Mouse (Mus musculus): Measurements from ENCODE around the gene Lemd1. TPM values are rescaled to one million over a fixed set of nuclear protein-coding genes. Genes with fewer than 3 reads are reported as not detected.
A peak's percentile ranks its signal among the peaks of the same experiment; 100 is the strongest.

Gene Lemd1
- polyA plus RNA-seq, 1 experiment from 2014 or later = 17.6 TPM

GRCm38 (mm10) chr1:132229667-132230066 is 38.4 kb downstream of the Lemd1 start, which contains the start of gene Gm10188:
TSS of gene Gm10188 (minus strand) at chr1:132229767.
- Histone ChIP-seq H3K27me3 (replicated peaks) (no peaks in the 10 kb centered on the region), H3K9me3 (replicated peaks) (no peaks in the 10 kb centered on the region), H3K4me2 (no peak within 1 kb of the TSS), H3K4me1 (peaks cover 8% of the 10 kb centered on the region), H3K4me3 (replicated peaks) (no peak within 1 kb of the TSS), H3K27ac (replicated peaks) (no peak within 1 kb of the TSS), H3K9ac (replicated peaks) (no peak within 1 kb of the TSS), H3K36me3 (no peaks in the 10 kb centered on the region)
- no peak for ATAC-seq (ENCODE audit: low FRiP score)
- WGBS = 82% methylated on average over 3 of the region's 3 CpGs

GRCm38 (mm10) chr1:132231470-132232274 is 40.4 kb downstream of the Lemd1 start:
- Histone ChIP-seq H3K36me3 (no peaks in the 10 kb centered on the region), H3K9me3 (replicated peaks) (no peaks in the 10 kb centered on the region), H3K27me3 (replicated peaks) (no peaks in the 10 kb centered on the region), H3K27ac (replicated peaks) (peak overlapping the region; percentile 60), H3K4me3 (replicated peaks) (no peak overlapping the region), H3K4me2 (no peak overlapping the region), H3K9ac (replicated peaks) (no peak overlapping the region), H3K4me1 (peaks cover 13% of the 10 kb centered on the region)
- WGBS = 25% methylated on average over 7 of the region's 7 CpGs
- no peak for ATAC-seq (ENCODE audit: low FRiP score)

GRCm38 (mm10) chr1:132233566-132233965 is 42.3 kb downstream of the Lemd1 start:
- Histone ChIP-seq H3K27ac (replicated peaks) (no peak overlapping the region), H3K4me2 (no peak overlapping the region), H3K4me3 (replicated peaks) (no peak overlapping the region), H3K36me3 (no peaks in the 10 kb centered on the region), H3K27me3 (replicated peaks) (no peaks in the 10 kb centered on the region), H3K9me3 (replicated peaks) (no peaks in the 10 kb centered on the region), H3K4me1 (peaks cover 13% of the 10 kb centered on the region), H3K9ac (replicated peaks) (no peak overlapping the region)
- 31% methylated on average over 12 of the region's 12 CpGs for WGBS
- ATAC-seq (ENCODE audit: low FRiP score) = no peak

- H3K9ac ChIP-seq (replicated peaks) = no peak overlapping the region
- no peak overlapping the region for H3K27ac ChIP-seq (replicated peaks)
- no peak for ATAC-seq (ENCODE audit: low FRiP score)
- no peak overlapping the region for H3K4me2 ChIP-seq
- 49% methylated on average over 9 of the region's 9 CpGs for WGBS
- H3K27me3 ChIP-seq (replicated peaks) = no peaks in the 10 kb centered on the region
- H3K4me3 ChIP-seq (replicated peaks) = no peak overlapping the region
- no peaks in the 10 kb centered on the region for H3K36me3 ChIP-seq
- no peaks in the 10 kb centered on the region for H3K9me3 ChIP-seq (replicated peaks)
- peaks cover 13% of the 10 kb centered on the region for H3K4me1 ChIP-seq
Measured at GRCm38 (mm10) chr1:132234757-132235273, 43.6 kb downstream of the Lemd1 start.

- no peak for ATAC-seq (ENCODE audit: low FRiP score)
- no peaks in the 10 kb centered on the region for H3K9me3 ChIP-seq (replicated peaks)
- H3K9ac ChIP-seq (replicated peaks) = no peak overlapping the region
- H3K4me2 ChIP-seq = no peak overlapping the region
- H3K4me3 ChIP-seq (replicated peaks) = no peak overlapping the region
- no peaks in the 10 kb centered on the region for H3K27me3 ChIP-seq (replicated peaks)
- no peaks in the 10 kb centered on the region for H3K36me3 ChIP-seq
- H3K4me1 ChIP-seq = 0 out of 2 replicates have a peak, but pooled peaks cover 7% of the 10 kb centered on the region
- H3K27ac ChIP-seq (replicated peaks) = no peak overlapping the region
- 22% methylated on average over 6 of the region's 6 CpGs for WGBS
Measured at GRCm38 (mm10) chr1:132237585-132238159, 46.4 kb downstream of the Lemd1 start.

GRCm38 (mm10) chr1:132245010-132245409 is 53.8 kb downstream of the Lemd1 start:
- no peak for ATAC-seq (ENCODE audit: low FRiP score)
- H3K4me1 ChIP-seq = no peaks in the 10 kb centered on the region
- no peak overlapping the region for H3K27ac ChIP-seq (replicated peaks)
- no peaks in the 10 kb centered on the region for H3K27me3 ChIP-seq (replicated peaks)
- H3K9me3 ChIP-seq (replicated peaks) = no peaks in the 10 kb centered on the region
- H3K4me2 ChIP-seq = no peak overlapping the region
- WGBS = 77% methylated on average over 5 of the region's 5 CpGs
- H3K4me3 ChIP-seq (replicated peaks) = no peak overlapping the region
- no peaks in the 10 kb centered on the region for H3K36me3 ChIP-seq
- no peak overlapping the region for H3K9ac ChIP-seq (replicated peaks)

- Histone ChIP-seq H3K4me1 (no peaks in the 10 kb centered on the region), H3K4me3 (replicated peaks) (no peak overlapping the region), H3K27ac (replicated peaks) (no peak overlapping the region), H3K9ac (replicated peaks) (no peak overlapping the region), H3K4me2 (no peak overlapping the region), H3K9me3 (replicated peaks) (no peaks in the 10 kb centered on the region), H3K36me3 (no peaks in the 10 kb centered on the region), H3K27me3 (replicated peaks) (no peaks in the 10 kb centered on the region)
- ATAC-seq (ENCODE audit: low FRiP score) = no peak
- 61% methylated on average over 6 of the region's 6 CpGs for WGBS
Measured at GRCm38 (mm10) chr1:132246137-132246536, 54.9 kb downstream of the Lemd1 start.

GRCm38 (mm10) chr1:132246641-132247040 is 55.4 kb downstream of the Lemd1 start:
- no peak overlapping the region for H3K27ac ChIP-seq (replicated peaks)
- 90% methylated on average over 4 of the region's 4 CpGs for WGBS
- no peak for ATAC-seq (ENCODE audit: low FRiP score)
- no peaks in the 10 kb centered on the region for H3K4me1 ChIP-seq
- no peak overlapping the region for H3K4me3 ChIP-seq (replicated peaks)
- H3K27me3 ChIP-seq (replicated peaks) = no peaks in the 10 kb centered on the region
- no peaks in the 10 kb centered on the region for H3K36me3 ChIP-seq
- no peaks in the 10 kb centered on the region for H3K9me3 ChIP-seq (replicated peaks)
- H3K4me2 ChIP-seq = no peak overlapping the region
- H3K9ac ChIP-seq (replicated peaks) = no peak overlapping the region

- ATAC-seq (ENCODE audit: low FRiP score) = no peak
- Histone ChIP-seq H3K9me3 (replicated peaks) (no peaks in the 10 kb centered on the region), H3K4me1 (no peaks in the 10 kb centered on the region), H3K36me3 (peaks cover 10% of the 10 kb centered on the region), H3K9ac (replicated peaks) (no peak overlapping the region), H3K4me2 (no peak overlapping the region), H3K27me3 (replicated peaks) (no peaks in the 10 kb centered on the region), H3K4me3 (replicated peaks) (no peak overlapping the region), H3K27ac (replicated peaks) (no peak overlapping the region)
- WGBS = 81% methylated on average over 6 of the region's 6 CpGs
Measured at GRCm38 (mm10) chr1:132254467-132254866, 63.2 kb downstream of the Lemd1 start.

GRCm38 (mm10) chr1:132260331-132260730 is 69.1 kb downstream of the Lemd1 start:
- Histone ChIP-seq H3K9me3 (replicated peaks) (no peaks in the 10 kb centered on the region), H3K4me1 (no peaks in the 10 kb centered on the region), H3K4me3 (replicated peaks) (no peak overlapping the region), H3K9ac (replicated peaks) (no peak overlapping the region), H3K4me2 (no peak overlapping the region), H3K27ac (replicated peaks) (no peak overlapping the region), H3K36me3 (peaks cover 10% of the 10 kb centered on the region), H3K27me3 (replicated peaks) (no peaks in the 10 kb centered on the region)
- WGBS = 94% methylated on average over 1 of the region's 1 CpGs
- no peak for ATAC-seq (ENCODE audit: low FRiP score)

GRCm38 (mm10) chr1:132261058-132261457 is 69.8 kb downstream of the Lemd1 start:
- WGBS = 78% methylated on average over 5 of the region's 5 CpGs
- no peak for ATAC-seq (ENCODE audit: low FRiP score)

GRCm38 (mm10) chr1:132263618-132264017 is 72.4 kb downstream of the Lemd1 start:
- no peak overlapping the region for H3K9ac ChIP-seq (replicated peaks)
- ATAC-seq (ENCODE audit: low FRiP score) = no peak
- 70% methylated on average over 4 of the region's 4 CpGs for WGBS

More at GRCm38 (mm10) chr1:132261058-132261457, 69.8 kb downstream of the Lemd1 start:
- H3K9me3 ChIP-seq (replicated peaks) = no peaks in the 10 kb centered on the region
- no peak overlapping the region for H3K27ac ChIP-seq (replicated peaks)
- H3K4me2 ChIP-seq = no peak overlapping the region
- H3K27me3 ChIP-seq (replicated peaks) = no peaks in the 10 kb centered on the region
- no peaks in the 10 kb centered on the region for H3K4me1 ChIP-seq
- H3K36me3 ChIP-seq = peaks cover 10% of the 10 kb centered on the region
- no peak overlapping the region for H3K4me3 ChIP-seq (replicated peaks)
- H3K9ac ChIP-seq (replicated peaks) = no peak overlapping the region

More at GRCm38 (mm10) chr1:132263618-132264017, 72.4 kb downstream of the Lemd1 start:
- no peaks in the 10 kb centered on the region for H3K36me3 ChIP-seq
- H3K9me3 ChIP-seq (replicated peaks) = no peaks in the 10 kb centered on the region
- no peaks in the 10 kb centered on the region for H3K4me1 ChIP-seq
- H3K27me3 ChIP-seq (replicated peaks) = no peaks in the 10 kb centered on the region
- H3K27ac ChIP-seq (replicated peaks) = no peak overlapping the region
- no peak overlapping the region for H3K4me3 ChIP-seq (replicated peaks)
- no peak overlapping the region for H3K4me2 ChIP-seq
